Mouse (Mus musculus): Measurements from ENCODE around the gene Ppil4.
A peak's percentile ranks its signal among the peaks of the same experiment; 100 is the strongest.

Gene Ppil4

DNA sequence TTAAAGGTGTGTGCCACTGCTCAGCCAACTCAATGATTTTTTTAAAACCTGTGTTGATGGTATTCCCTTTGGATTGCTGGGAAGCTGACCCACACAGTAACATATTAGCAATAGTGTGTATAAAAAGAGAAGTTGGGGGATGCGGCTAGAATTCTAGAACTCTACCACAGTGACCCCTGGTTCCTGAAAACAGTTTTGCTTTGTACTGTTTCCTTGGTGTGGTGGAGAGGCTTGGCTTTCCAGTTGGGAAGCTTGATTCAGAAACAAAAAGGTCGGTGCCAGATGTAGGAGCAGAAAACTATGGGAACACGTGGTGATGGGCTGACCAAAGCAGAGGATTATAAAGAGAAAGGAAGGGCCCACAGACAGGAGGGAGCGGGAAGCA lies 32.6 kb downstream of the Ppil4 start:
- DNase-seq = no peak

DNA sequence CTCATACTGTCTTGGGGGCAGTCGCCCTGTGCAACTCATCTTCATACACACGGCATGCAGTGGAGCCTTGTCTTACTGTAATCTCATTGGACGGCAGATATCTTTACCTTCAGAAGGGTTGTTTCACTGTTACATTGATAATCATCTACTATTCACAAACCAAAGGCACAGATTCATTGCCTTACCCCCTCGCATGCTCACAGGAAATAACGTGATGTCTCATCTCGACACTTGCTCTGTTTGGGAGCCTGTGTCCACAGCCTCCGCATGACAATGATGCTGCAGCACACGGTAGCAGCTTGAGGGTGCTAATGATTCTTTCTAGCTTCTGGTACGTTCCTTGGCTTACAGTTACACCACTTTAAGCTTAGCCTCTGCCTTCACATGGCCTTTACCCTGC lies 33.4 kb downstream of the Ppil4 start:
- DNase-seq = no peak

DNA sequence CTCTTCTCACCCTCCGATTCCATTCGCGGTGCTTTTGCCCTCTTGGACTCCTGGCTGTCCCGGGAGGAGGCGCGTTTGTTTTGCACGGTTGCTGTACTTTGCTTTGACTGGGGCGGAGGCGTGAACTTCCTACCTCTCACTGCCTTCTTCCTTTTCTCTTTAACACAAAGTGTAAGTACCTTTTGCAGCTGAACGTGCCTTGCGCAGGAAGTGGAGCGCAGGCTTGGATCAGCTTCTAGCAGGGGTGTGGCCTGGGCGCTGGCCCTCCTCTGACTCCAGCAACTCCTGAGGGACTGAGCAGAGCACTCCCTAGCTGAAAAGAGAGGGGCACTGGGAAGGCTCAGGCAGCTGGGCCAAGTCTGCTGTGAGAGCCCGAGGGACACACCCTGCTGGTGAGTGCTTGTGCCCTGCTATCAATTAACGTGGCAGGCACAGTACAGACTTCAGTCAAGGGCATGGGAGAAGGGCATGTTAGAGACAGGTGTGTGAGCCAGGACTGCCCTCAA lies 39.5 kb downstream of the Ppil4 start, which contains the start of gene Zc3h12d:
TSS of gene Zc3h12d (plus strand) at position 300 of the 506 bp plus-strand sequence.
- peak; percentile 48 for DNase-seq

DNA sequence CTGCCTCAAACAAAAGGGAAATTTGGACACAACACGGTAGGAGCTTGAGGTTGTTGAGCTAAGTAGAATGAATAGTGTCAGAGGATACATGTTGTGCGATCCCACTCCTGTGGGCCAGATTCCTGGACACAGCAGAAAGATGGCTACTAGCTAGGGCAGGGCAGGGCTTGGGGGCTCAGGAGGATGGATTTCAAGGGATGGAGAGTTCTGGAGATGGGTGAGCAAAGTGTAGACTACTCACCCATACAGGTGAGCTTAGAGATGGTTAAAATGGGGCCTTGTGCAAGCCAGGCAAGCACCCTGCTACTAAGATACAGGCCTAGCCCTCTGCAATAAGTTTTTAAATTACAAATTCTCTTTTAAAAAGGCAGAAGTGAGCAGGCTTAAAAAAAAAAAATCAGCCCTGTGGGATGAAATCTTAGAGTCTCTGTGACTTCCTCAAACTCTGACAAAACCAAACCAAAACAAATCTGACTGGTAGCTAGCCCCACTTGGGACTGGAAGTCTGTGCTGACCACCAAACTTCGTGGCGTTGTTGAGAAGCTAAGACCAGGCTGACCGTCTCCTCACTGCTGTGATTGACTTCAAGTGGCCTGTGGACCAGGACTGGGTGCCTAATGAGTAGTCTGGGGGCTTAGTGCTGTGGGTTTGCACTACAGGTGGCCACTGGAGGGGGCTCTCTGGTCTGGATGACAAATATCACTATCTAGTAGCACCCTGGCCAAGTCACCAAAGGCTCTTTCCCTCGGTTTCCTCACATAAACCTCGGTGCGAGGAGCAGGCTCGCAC lies 40.9 kb downstream of the Ppil4 start:
- no peak for DNase-seq

DNA sequence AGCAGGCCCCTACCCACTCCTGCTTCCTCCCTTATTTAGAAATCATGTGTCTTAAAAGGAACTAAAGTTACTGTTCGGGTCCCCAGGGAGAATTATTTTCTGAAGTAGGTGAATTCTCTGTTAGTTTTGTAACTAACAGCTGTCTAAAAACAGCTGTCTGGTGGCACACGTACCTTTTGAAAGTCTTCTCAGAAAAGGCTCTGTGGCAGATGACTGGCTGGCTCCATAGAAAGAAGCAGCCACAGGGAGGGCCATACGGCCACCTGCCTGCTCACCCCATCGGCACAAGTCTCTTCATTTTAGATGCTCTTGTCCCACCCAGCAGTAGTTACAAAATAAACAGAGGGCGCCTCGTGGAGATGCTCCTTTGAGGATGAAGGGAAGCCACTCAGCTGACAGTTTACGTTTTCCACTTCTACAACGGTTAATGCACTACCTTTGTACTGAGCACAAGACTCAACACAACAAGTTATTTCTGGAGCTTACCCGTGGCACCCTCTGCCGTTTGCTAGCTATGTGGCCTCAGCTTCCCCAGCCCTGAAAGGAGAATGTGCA lies 42.1 kb downstream of the Ppil4 start:
- DNase-seq = no peak

DNA sequence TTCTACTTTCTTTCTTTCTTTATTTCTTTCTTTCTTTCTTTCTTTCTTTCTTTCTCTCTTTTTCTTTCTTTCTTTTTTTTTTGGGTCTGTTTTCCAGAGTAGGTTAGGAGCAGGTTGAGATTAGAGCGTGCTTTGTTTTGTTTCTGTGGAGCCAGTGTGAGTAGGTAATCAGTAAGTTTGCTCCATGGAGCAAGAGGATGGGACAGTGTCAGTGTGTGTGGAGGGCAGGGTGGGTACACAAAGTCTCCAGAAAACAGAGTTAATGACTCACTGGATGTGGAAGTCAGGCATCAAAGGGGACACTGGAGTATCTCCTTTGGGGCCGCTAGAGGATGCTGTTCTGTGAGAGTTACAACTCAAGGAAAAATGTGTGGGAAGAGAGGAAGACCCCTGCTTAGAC lies 44.2 kb downstream of the Ppil4 start:
- no peak for DNase-seq

DNA sequence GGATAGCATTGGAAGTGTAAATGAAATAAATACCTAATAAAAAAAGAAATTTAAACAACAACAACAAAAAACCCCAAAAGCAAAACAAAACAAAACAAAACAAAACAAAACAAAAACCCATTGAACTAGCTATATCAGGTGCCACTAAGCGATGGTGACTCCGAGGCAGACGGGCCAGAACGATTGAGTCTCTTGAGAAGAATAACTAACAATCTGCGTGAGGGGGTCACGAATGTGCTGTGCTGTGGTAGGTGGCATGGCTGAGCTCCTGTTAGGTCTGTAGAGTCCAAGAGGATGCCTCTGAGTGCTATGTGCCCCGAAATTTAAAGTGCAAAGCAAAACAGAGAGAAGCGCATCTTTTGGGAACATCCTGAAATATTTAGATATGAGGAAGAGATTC lies 44.8 kb downstream of the Ppil4 start:
- DNase-seq = no peak

DNA sequence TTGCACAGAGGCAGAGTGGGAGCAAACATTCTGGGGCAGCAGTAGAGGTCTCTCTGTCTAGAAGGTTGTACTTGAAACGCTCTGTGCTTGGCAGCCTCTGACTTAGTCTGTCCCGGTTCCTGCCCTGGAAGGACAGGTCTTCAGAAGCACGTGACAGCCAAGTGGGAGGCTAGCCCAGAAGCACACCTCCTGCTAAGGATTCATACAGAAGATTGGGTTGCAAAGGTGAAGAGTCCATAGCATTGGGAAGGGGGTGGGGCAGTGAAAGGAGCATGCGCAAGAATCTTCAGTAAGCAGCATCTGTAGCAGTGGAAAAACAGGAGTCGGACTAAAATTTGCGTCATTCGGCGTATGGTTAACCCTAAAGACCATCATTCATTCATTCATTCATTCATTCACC lies 45.3 kb downstream of the Ppil4 start:
- DNase-seq = no peak

DNA sequence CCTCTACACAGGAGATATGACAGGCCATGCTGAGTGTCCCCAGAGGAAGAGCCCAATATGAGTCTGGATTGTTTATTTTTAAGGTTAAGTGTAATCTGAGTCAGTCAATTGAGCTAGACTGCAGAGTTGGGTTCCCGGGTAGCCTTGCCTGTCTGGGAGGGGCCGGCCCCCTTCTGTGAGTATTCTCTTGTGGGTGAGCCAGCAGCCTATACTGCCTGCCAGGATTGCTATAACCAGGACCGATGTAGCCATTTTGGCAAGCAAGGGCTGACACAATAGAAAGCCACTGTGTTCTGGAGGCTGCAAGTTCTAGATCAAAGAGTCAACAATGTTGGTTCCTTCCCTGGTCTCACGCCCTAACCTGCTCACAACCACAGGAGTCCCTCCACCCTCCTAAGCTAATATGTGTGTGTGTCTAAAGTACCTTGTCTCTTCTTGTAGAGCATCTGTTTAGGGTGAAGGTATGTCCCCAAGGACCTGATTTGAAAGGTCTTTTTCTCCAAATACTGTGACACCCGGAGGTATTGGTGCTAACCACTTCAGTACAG lies 46.3 kb downstream of the Ppil4 start:
- no peak for DNase-seq

DNA sequence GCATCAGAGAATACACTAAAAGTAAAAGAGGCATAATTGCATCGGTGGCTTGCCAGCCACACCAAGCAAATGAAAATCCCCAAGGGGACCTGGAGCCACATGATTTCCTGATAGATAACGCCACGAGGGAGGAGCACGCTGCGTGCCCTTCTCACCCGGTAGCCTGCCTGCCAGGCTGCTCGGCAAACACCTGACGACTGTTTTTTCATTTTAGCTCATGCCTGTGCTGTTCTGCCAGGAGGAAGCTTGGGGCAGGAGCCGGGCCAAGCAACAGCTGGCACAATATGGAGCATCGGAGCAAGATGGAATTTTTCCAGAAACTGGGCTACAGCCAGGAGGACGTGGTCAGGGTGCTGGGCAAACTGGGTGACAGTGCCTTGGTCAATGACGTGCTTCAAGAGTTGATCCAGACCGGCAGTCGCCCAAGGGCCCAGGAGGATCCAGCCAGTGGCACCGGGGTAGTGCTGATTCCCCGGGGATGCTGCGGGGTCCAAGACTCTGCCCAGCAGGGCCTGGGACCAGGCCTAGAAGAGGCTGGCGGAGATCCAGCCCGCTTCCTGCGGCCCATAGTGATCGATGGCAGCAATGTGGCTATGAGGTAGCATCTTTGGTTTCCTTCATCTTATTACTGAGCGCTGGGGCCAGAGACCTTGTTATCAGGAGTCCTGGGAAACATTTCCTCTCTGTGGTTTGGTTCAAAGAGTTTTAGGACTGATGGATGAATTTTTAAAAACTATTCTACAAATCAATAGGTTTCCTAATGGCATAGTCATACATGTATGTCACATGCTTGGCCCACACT lies 47.1 kb downstream of the Ppil4 start:
- peak; percentile 33 for DNase-seq

DNA sequence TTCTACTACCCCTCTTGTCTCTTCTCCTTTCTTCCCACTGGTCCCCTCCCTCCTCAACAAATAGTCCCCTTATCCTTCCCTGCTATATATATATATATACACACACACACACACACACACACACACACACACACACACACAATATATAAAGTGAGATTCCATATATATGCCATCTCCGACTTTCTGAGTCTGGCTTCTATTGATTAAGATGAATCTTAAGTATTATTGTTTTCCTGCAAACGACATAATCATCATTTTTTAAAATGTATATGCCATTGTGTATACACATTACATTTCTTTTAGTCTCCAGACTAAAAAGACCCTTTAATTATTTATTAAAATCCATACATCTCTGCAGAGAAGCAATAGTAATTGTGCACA lies 47.7 kb downstream of the Ppil4 start:
- DNase-seq = no peak

DNA sequence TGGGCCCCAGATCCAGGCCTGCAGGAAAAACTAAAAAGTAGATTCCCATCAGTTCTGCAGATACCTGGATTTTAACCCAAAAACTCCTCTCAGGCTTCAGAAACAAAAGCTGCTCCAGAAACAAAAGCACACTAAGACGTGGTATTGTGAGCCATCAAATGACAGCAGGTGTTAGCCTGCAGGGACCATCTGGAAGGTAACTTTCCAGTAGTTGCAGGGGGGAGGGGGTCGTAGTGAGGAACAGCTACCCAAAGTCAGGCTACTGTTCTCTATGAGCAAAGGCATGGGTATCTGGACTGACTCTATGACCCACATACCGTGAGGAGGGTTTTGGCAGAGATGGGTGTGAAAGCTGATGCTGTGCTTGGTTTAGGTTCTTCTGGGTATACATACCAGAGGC lies 48.1 kb downstream of the Ppil4 start:
- DNase-seq = no peak

DNA sequence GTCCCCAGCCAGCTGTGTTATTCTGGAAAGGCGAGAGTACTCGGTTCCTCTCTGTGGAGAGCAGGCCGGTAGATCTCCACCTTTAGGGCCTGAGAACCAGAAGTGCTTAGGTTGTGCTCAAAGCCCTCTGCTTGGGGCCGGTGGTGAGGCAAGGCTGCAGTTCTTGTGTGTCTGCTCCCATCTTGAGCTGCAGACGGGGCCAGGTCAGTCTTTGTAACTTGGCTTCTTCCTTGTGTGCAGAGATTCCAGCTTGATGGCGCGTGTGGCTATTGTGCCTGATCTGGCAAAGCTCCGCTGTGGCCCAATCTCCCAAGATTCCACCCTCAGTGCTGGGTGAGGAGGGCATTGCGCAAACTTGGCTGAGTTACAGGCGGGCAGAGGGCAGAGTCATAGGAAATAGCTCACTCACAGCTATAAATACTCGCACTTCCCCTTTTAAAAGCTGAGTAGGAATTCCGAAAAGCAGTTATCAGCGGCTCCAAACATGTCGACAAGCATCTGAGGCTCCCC lies 48.9 kb downstream of the Ppil4 start:
- peak; percentile 89 for DNase-seq

DNA sequence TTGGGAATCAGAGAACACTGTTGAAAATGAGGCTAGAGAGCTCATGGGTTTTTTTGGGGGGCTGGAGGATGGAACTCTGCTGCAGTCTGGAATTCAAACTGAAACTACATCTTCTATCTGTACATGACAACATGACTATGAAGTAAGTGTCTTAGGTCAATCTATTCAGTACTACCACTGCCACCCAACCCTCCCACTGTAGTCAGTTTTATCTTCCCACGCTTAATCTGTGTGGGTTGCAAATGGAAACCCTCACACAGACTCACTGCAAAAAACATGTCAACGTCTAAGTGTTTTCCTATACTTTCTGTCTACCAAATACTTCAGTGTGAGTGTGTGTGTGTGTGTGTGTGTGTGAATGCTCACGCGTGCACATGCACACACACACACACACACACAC lies 50.5 kb downstream of the Ppil4 start:
- DNase-seq = no peak

DNA sequence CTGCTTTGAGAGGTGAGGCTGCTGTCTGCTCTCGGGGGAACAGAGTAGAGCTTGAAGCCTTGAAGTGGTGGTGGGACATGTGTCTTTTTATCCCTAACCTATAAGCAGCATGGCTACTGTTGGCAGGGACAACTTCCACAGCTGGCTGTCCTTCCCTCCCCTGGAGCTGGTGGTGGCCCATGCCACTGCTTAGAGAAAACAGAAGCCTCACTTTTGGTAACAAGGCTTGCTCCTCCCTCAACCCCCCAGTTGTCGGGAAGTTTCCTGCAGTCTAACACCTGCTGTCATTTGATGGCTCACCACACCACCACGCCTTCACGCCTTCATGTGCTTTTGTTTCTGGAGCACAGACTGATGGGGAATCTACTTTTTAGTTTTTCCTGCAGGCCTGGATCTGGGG lies 51.5 kb downstream of the Ppil4 start:
- no peak for DNase-seq

DNA sequence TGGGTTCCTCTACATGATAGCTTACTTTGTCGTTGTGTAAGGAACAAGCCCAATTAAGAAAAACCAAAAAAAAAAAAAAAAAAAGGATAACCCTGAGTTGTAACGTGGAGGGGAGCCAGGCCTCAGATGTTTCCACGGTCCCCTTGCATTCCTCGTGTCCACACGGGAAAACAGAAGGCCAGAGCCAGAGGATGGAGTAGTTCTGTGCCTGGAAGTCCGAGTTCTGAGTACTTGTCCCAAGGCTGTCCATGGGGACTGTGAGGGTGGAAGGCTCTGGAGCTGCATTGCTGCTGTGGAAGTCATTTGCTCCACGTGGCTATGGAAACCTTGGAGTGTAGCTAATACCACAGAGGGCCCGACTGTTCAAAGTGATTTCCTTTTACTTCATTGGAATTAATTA lies 52.4 kb downstream of the Ppil4 start:
- no peak for DNase-seq

DNA sequence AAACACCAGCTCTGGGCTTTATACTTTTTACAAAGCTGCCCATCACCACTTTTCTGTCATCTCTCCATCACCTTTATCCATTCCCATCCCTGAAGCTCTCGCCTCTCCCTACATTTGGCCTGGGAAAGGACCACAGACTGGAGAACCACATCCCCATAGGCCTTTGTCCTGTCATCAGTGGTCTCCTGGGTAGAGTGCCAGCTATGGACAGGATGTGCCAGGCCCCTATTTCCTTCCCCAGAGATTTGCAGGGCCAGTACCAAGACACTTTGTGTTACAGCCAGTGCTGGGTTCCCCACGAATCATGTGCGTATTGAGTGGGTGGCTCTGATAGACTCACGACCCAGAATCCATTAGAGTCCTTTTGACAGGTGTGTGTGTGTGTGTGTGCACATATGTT lies 53.3 kb downstream of the Ppil4 start:
- no peak for DNase-seq

DNA sequence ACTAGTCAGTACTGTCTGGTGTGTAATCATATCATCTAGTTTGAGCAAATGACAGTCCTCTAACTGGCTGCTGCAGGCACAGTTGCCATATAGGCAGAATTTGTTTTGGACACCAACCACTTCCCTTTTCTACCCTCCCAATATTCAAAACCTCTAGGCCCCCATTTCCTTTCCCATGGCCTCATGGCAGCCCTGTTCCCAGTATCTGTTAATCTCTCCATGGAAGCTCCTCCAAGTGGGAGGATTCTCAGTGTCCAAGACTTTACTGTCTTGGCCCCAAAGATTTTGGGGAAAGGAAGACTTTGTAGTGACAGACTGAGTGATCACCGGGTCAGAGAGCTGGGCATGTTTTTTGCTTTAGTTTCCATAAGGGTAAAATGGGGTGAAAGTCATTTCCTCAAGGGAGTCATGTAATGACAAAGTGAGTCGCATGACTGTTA lies 54.5 kb downstream of the Ppil4 start:
- DNase-seq = no peak

DNA sequence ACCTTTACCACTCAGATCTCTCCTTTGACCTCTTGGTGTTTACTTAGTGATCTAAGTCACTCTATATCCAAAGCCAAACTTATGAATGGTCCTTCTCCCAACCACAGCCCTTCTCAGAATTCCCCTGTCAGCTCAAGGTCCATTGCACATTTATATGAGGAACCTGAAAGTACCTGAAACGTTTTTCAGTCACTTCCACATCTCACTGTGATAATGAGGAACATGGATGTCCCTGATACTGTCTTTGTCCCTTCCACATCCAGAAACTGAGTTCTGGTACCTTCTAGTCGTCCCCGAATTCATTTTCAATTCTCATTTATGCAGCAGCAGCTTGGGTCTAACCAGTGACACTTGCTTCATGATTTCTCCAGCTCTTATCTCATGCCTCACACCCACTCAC lies 59.2 kb downstream of the Ppil4 start:
- no peak for DNase-seq

DNA sequence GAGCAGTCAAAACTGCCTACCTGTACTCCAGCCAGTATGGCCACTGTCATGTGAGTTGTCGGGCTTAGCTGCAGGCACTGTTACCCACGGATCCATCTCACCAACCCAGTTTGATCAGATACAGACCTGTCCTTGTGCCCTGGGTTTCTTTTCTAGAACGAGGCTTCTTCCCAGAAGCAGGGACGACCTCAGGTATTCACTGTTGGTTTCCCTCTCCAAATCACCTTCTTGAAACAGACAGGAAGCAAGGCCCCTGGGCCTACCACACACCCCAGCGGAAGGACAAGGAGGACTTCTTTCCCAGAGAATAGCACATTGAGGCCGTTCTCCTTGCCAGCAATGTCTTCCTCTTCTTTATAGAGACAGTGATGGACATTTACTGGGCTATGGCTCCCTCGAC lies 67.8 kb downstream of the Ppil4 start:
- no peak for DNase-seq

DNA sequence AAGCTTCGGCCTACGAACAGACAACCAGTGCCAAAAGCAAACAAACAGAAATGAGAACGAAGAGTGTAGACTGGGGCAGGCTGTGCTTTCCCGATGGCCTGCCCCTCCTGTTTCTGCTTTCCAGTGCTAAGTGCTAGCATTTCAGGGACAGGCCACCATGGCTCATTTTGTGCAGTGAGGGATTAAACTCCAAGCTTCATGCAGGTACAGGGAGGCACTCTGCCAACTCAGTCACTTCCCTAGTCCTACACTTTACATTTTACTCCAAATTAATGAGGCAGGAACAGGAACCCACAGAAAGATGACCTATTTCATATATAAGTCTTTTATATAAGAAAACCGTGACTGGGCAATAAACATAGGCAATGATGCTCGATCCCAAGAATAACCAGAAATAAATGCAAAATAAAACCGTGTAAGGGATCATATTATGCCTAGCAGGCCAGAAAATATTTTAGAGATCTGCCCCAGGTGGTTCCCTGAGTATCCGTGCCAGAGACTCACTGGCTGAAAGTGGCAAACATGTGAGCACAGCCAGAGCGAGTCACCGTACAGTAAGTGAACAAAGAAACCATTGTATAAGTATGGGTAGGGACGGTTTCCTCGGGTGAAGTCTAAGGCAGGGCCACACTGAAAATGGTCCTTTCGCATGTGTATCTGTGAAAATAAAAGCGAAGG lies 68.7 kb downstream of the Ppil4 start:
- no peak for DNase-seq

DNA sequence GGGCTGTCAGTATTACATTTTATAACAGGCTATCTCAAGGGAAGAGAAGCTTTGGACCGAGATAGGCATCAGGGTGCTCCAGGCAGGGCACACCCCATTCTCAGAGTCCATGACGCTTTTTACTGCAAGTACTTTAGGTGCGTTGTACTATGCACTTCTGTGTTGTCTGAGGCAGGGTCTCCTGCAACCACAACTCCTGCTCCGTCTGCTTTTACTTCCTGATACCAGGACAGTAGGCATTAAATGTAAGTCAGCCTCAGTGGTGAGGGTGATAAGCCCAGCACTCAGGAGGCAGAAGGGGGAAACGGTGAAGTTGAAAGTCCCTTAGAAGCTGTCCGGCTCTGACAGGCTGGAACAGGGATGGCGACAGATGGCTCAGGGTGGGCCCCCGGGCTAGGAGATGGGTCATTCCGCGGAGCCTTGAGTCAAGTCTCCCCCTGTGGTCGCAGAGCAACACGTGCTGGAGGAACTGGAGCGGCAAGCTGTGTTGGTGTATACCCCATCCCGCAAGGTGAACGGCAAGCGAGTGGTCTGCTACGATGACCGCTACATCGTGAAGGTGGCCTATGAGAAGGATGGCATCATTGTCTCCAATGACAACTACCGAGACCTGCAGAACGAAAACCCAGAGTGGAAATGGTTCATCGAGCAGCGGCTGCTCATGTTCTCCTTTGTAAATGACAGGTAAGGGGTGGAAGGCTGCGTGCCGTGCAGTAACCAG lies 69.4 kb downstream of the Ppil4 start:
- DNase-seq = no peak

Data from lung, postnatal 10 days (tissue).